Mouse (Mus musculus): Measurements from ENCODE around the gene Gm2056.
"Not testable (repeated sequence)": the region's sequence is repeated elsewhere in the genome, so short reads cannot be mapped to it uniquely, and the experiment has no call there.

- TF ChIP-seq CTCF (IDR thresholded peaks at IDR 0.05; ENCODE audit: low read depth, low read length); POLR2A (IDR thresholded peaks at IDR 0.05; ENCODE audit: extremely low read depth, insufficient read depth, low read length): not testable (repeated sequence)
Measured at GRCm38 (mm10) chr12:88039062-88039461, 12.3 kb downstream of the Gm2056 start.

All from liver, adult 2 months (tissue).